Mouse (Mus musculus) liver, adult (tissue): ENCODE results near the gene Trim10.

Experiments used
- GATA4 ChIP-seq: IDR thresholded peaks from 2 replicates; pipeline ENCODE4 v1.6.1; 2014; ENCODE audit warnings: mild to moderate bottlenecking, low read length; ENCODE audit not compliant: insufficient replicate concordance

The Trim10 gene

DNA sequence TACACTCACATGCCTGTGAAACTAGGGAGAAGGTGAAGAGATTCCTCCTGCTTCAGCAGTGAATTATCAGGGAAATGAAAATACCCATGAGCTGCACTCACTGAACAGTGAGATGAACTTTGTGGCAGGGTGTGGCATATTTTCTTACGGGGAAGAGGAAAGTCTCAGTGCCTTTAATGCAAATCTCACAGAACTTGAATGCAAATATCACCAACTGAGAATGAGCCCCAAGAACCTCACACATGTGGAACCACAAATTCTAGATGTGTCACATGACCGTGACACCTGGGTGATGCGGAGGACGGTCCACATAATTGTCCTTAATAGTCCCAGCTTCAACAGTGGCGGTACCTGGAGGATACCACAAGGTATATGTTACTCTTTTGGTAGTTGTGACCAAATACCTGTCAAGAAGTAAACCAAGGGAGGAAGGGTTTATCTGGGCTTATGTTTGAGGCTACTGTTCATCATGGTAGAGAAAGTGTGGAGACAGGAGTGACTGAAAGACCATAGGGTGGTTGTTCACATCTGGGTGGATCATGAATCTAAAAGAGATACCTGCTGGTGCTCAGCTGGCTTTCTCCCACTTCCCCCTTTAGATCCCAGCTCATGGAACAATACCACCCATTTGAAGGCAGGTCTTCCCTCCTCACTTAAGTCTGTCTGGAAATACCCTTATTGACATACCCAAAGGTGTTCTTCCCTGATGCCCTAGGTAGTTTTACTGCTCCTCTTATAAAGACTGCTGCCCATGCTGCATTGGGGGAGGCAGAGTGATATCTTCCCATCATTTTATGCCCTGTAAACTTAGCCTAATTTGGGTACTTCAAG lies 20.9 kb downstream of the Trim10 start, which contains the start of gene Trim40:
TSS of gene Trim40 (minus strand) at position 51 of the 831 bp plus-strand sequence.
- TF ChIP-seq GATA4 = no peak

GRCm38 (mm10) chr17:36892362-36892761 lies 23.0 kb downstream of the Trim10 start:
- TF ChIP-seq GATA4 = no peak

- no peak for TF ChIP-seq GATA4
Observed at GRCm38 (mm10) chr17:36893387-36893786, 24.0 kb downstream of the Trim10 start.

GRCm38 (mm10) chr17:36896583-36896982 lies 27.2 kb downstream of the Trim10 start:
- no peak for TF ChIP-seq GATA4

- no peak for TF ChIP-seq GATA4
Observed at GRCm38 (mm10) chr17:36897065-36897464, 27.7 kb downstream of the Trim10 start.

DNA sequence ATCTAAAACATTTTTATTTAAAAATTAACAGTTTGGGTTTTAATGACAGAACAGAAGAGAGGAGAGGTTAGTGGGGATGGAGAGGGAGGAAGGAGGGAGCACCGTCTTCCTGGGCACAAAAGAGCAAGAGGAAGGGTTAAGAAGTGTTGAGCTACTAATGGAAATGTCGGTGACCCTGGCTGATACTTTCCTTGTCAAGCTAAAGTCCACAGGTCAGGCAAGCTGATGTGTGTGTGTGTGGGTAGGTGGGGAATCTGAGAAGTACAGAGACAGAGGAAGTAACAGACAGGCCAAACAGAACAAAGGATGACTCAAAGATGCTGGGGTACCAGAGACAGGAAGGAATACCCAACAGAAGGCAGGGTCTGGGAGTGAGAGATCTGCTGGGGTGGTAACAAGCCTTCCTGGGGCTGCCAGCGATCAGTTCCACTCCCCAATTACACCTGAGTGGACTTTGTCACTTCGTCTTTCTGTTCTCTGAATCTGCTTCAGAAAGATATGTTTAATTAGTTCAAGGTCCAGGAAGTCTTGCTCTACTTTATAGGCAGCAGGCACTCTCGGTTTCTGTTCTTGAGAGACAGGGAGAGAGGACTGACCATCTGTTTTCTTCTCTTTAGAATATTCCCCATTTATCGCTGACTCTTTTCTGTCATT lies 28.3 kb downstream of the Trim10 start, which contains the start of gene Trim31:
TSS of gene Trim31 (plus strand) at position 567 of the 654 bp plus-strand sequence.
- no peak for TF ChIP-seq GATA4

DNA sequence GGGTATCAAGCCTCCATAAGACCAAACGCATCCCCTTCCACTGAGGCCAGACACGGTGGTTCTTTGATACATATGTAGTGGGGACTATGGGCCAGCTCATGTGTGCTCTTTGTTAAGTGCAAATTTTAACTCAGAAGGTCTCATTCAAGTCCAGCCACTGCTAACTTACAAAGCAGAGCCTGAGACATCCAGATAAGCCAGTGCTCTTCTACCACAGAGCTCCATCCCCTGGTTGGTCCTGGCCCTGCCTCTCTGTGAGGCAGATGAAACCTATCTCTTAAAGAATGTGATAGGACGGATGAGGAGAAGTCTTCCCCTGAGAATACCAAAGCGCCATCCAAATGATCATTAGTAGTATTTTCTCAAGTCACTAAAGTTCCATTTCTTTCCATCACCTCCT lies 30.0 kb downstream of the Trim10 start:
- no peak for TF ChIP-seq GATA4

DNA sequence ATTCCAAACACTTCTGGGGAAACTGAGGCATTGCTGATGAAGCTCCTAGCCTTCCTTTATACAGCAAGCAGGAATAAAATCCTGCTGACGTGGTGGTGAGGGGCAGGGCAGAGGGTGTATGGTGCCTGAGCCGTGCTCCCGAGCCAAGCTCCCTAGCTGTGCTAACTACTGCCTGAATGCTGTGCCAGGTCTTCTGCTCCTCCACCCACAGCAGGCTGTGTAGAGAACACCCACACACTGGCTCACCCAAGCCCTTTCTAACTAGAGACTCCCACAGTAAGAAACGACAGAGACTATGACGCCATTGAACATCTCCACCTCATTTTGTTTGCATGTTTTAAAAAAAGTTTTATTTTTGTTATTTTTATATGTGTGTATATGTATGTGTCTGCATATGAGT lies 30.6 kb downstream of the Trim10 start:
- no peak for TF ChIP-seq GATA4

DNA sequence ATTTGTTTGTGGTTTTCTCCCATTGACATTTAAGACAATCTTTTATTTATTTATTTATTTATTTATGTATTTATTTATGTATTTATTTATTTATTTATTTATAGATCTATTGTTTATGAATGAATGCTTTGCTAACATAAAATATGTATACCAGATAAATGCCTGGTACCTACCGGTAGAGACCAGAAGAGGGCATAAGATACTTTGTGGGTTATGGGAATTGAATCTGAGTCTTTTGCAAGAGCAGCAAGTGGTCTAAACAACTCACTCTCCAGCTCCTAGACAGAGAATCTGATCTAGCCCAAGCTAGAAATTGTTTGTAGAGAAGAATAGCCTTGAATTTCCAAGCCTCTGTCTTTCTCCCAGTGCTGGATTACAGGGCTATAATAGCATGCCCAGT lies 31.3 kb downstream of the Trim10 start:
- TF ChIP-seq GATA4 = no peak

- no peak for TF ChIP-seq GATA4
Observed at GRCm38 (mm10) chr17:36903651-36904050, 34.3 kb downstream of the Trim10 start.

DNA sequence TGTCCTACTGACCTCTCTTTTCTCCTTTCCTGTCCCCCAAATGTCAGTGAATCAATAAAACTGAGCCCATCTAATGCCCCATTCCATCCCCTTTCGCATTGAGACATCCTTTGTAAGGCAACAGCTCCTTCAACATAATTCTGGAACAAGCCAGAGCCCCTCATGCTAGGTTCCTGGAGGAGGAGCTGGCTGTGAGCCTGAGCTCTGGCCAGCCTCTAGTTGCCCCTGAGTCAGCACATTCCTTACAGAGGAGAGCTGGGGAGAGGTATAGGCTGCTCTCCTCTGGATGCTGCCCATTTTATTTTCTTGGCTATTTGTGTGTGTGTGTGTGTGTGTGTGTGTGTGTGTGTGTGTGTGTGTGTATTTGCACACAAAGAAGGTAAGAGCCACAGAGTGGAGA lies 38.9 kb downstream of the Trim10 start:
- TF ChIP-seq GATA4 = no peak

- TF ChIP-seq GATA4 = no peak
Observed at GRCm38 (mm10) chr17:36909802-36910201, 40.4 kb downstream of the Trim10 start.

DNA sequence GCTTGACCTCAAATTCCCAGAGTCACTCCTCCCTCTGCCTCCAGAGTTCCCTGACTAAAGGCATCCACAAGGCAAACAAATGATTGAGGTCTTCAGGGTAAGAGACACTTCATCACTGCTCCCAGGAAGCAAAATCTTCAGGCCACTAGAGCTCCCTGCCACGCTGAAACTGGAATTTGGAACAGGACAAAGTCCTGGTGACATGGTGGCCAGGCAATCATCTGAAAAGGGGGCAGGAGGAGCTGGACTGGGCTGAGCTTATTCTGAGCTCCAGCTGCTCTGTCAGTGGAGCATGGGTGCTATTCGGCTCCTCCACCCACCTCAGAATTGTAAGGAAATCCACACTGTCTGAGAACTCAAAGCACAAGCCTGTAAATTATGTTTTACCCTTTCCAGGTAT lies 42.7 kb downstream of the Trim10 start:
- no peak for TF ChIP-seq GATA4

- TF ChIP-seq GATA4 = no peak
Observed at GRCm38 (mm10) chr17:36914108-36914507, 44.7 kb downstream of the Trim10 start.

GRCm38 (mm10) chr17:36915076-36915475 lies 45.7 kb downstream of the Trim10 start:
- no peak for TF ChIP-seq GATA4

- no peak for TF ChIP-seq GATA4
Observed at GRCm38 (mm10) chr17:36920239-36920638, 50.9 kb downstream of the Trim10 start.

DNA sequence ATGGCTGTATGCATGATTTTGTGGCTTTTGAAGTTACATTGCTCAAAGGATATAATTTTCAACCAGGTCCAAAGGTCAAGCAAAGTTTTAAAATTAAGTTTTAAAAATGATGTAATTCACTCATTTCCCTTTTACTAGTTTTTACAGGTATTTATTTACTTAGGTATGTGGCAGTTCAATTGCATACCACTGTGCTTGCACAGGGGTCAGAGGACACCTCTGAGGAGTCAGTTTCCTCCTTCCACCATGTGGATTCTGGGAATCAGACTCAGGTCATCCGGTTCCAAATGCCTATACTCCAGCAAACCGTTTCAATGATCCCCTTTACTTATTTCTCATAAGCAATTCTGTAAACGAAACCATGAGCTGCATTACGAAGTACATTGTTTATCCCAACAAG lies 53.3 kb downstream of the Trim10 start:
- no peak for TF ChIP-seq GATA4

- TF ChIP-seq GATA4 = no peak
Observed at GRCm38 (mm10) chr17:36923491-36923890, 54.1 kb downstream of the Trim10 start.
